Mouse (Mus musculus) layer of hippocampus, adult 11-12 months (tissue): ENCODE results near the gene Ell.

Experiments
- DNase-seq: peaks from one replicate; pipeline ENCODE4 v3.0.0; 2022; ENCODE audit warnings: low spot score

Gene Ell

GRCm38 (mm10) chr8:70539077-70539813 lies at the start of gene Ell:
Ell (plus strand) TSS chr8:70539457.
- peak; percentile 100 for DNase-seq

GRCm38 (mm10) chr8:70489576-70489975 lies 49.7 kb upstream of the Ell start:
- DNase-seq = no peak

- DNase-seq = no peak
Observed at GRCm38 (mm10) chr8:70490061-70490879, 49.0 kb upstream of the Ell start.

GRCm38 (mm10) chr8:70490880-70491495 lies 48.3 kb upstream of the Ell start:
- DNase-seq = no peak

- no peak for DNase-seq
Observed at GRCm38 (mm10) chr8:70492664-70493640, 46.3 kb upstream of the Ell start, which contains the start of gene Crlf1. Crlf1 (plus strand) TSS chr8:70493158.

- DNase-seq = no peak
Observed at GRCm38 (mm10) chr8:70493692-70494415, 45.4 kb upstream of the Ell start.

- DNase-seq = no peak
Observed at GRCm38 (mm10) chr8:70494416-70494945, 44.8 kb upstream of the Ell start.

- DNase-seq = no peak
Observed at GRCm38 (mm10) chr8:70495001-70495770, 44.1 kb upstream of the Ell start.

GRCm38 (mm10) chr8:70495771-70496062 lies 43.5 kb upstream of the Ell start:
- DNase-seq = no peak

GRCm38 (mm10) chr8:70500386-70501301 lies 38.6 kb upstream of the Ell start:
- DNase-seq = no peak

- DNase-seq = no peak
Observed at GRCm38 (mm10) chr8:70501820-70502529, 37.3 kb upstream of the Ell start.

GRCm38 (mm10) chr8:70502540-70502939 lies 36.7 kb upstream of the Ell start:
- DNase-seq = no peak

GRCm38 (mm10) chr8:70503062-70503750 lies 36.1 kb upstream of the Ell start:
- DNase-seq = peak; percentile 75

GRCm38 (mm10) chr8:70504291-70504716 lies 35.0 kb upstream of the Ell start:
- DNase-seq = peak; percentile 62

GRCm38 (mm10) chr8:70504851-70505250 lies 34.4 kb upstream of the Ell start:
- peak; percentile 80 for DNase-seq

GRCm38 (mm10) chr8:70505698-70506327 lies 33.4 kb upstream of the Ell start:
- no peak for DNase-seq
